Mouse (Mus musculus): ENCODE measurements around the gene Bcl9. TPM values are rescaled to one million over a fixed set of nuclear protein-coding genes. Genes with fewer than 3 reads are reported as not detected.

The Bcl9 gene
- polyA plus RNA-seq, 1 experiment from 2014 or later, result 60.9 TPM

GRCm38 (mm10) chr3:97284056-97284455 lies 13.7 kb downstream of the Bcl9 start:
- no peak for ATAC-seq (ENCODE audit: low FRiP score, low read depth)
- Histone ChIP-seq H3K27me3 (replicated peaks) (no peaks in the 10 kb centered on the region), H3K4me3 (no peak overlapping the region), H3K27ac (no peak overlapping the region), H3K9ac (no peak overlapping the region), H3K4me2 (replicated peaks) (no peak overlapping the region), H3K36me3 (peaks cover 10% of the 10 kb centered on the region; the same call in 1 of the 2 replicates), H3K9me3 (no peaks in the 10 kb centered on the region), H3K4me1 (no peaks in the 10 kb centered on the region)
- WGBS, result 97% methylated on average over 9 of the region's 9 CpGs

GRCm38 (mm10) chr3:97281426-97281825 lies 16.3 kb downstream of the Bcl9 start:
- Histone ChIP-seq H3K4me1 (no peaks in the 10 kb centered on the region), H3K4me3 (no peak overlapping the region), H3K27ac (no peak overlapping the region), H3K4me2 (replicated peaks) (no peak overlapping the region), H3K27me3 (replicated peaks) (no peaks in the 10 kb centered on the region), H3K9ac (no peak overlapping the region), H3K36me3 (peaks cover 10% of the 10 kb centered on the region; the same call in 1 of the 2 replicates), H3K9me3 (no peaks in the 10 kb centered on the region)
- ATAC-seq (ENCODE audit: low FRiP score, low read depth), result no peak
- WGBS, result 93% methylated on average over 7 of the region's 7 CpGs

GRCm38 (mm10) chr3:97275708-97276107 lies 22.0 kb downstream of the Bcl9 start:
- Histone ChIP-seq H3K4me3 (no peak overlapping the region), H3K36me3 (peaks cover 5% of the 10 kb centered on the region), H3K27ac (no peak overlapping the region), H3K9me3 (no peaks in the 10 kb centered on the region), H3K4me2 (replicated peaks) (no peak overlapping the region), H3K4me1 (peaks cover 5% of the 10 kb centered on the region; the same call in 1 of the 2 replicates), H3K27me3 (replicated peaks) (no peaks in the 10 kb centered on the region), H3K9ac (no peak overlapping the region)
- no peak for ATAC-seq (ENCODE audit: low FRiP score, low read depth)
- 86% methylated on average over 5 of the region's 5 CpGs for WGBS

- Histone ChIP-seq H3K27me3 (replicated peaks) (no peaks in the 10 kb centered on the region), H3K9me3 (no peaks in the 10 kb centered on the region), H3K36me3 (peaks cover 5% of the 10 kb centered on the region), H3K4me1 (peaks cover 5% of the 10 kb centered on the region; the same call in 1 of the 2 replicates), H3K27ac (no peak overlapping the region), H3K4me2 (replicated peaks) (no peak overlapping the region), H3K9ac (no peak overlapping the region), H3K4me3 (no peak overlapping the region)
- no peak for ATAC-seq (ENCODE audit: low FRiP score, low read depth)
- WGBS, result 95% methylated on average over 15 of the region's 15 CpGs
Measured at GRCm38 (mm10) chr3:97274516-97275230, 23.0 kb downstream of the Bcl9 start.

GRCm38 (mm10) chr3:97273876-97274275 lies 23.8 kb downstream of the Bcl9 start:
- Histone ChIP-seq H3K4me3 (no peak overlapping the region), H3K4me2 (replicated peaks) (no peak overlapping the region), H3K9me3 (no peaks in the 10 kb centered on the region), H3K27ac (no peak overlapping the region), H3K27me3 (replicated peaks) (no peaks in the 10 kb centered on the region), H3K9ac (no peak overlapping the region), H3K36me3 (peaks cover 5% of the 10 kb centered on the region), H3K4me1 (peaks cover 5% of the 10 kb centered on the region; the same call in 1 of the 2 replicates)
- 89% methylated on average over 5 of the region's 5 CpGs for WGBS
- ATAC-seq (ENCODE audit: low FRiP score, low read depth), result no peak

GRCm38 (mm10) chr3:97265667-97266415 lies 31.9 kb downstream of the Bcl9 start:
- no peak for ATAC-seq (ENCODE audit: low FRiP score, low read depth)
- H3K4me2 ChIP-seq (replicated peaks), result no peak overlapping the region
- H3K27me3 ChIP-seq (replicated peaks), result no peaks in the 10 kb centered on the region
- 86% methylated on average over 15 of the region's 15 CpGs for WGBS
- no peaks in the 10 kb centered on the region for H3K36me3 ChIP-seq
- H3K9ac ChIP-seq, result no peak overlapping the region
- H3K4me3 ChIP-seq, result no peak overlapping the region
- H3K27ac ChIP-seq, result no peak overlapping the region
- no peaks in the 10 kb centered on the region for H3K9me3 ChIP-seq
- 0 out of 2 replicates have a peak, but pooled peaks cover under 1% of the 10 kb centered on the region for H3K4me1 ChIP-seq

- ATAC-seq (ENCODE audit: low FRiP score, low read depth), result no peak
- H3K27me3 ChIP-seq (replicated peaks), result no peaks in the 10 kb centered on the region
- H3K4me3 ChIP-seq, result no peak overlapping the region
- H3K4me1 ChIP-seq, result no peaks in the 10 kb centered on the region
- 91% methylated on average over 1 of the region's 1 CpGs for WGBS
- peaks cover 9% of the 10 kb centered on the region for H3K36me3 ChIP-seq
- H3K9me3 ChIP-seq, result no peaks in the 10 kb centered on the region
- H3K27ac ChIP-seq, result no peak overlapping the region
- H3K9ac ChIP-seq, result no peak overlapping the region
- H3K4me2 ChIP-seq (replicated peaks), result no peak overlapping the region
Measured at GRCm38 (mm10) chr3:97262235-97262634, 35.5 kb downstream of the Bcl9 start.

- Histone ChIP-seq H3K27me3 (replicated peaks) (no peaks in the 10 kb centered on the region), H3K4me1 (peaks cover 26% of the 10 kb centered on the region), H3K4me3 (no peak overlapping the region), H3K27ac (no peak overlapping the region), H3K9me3 (no peaks in the 10 kb centered on the region), H3K4me2 (replicated peaks) (peak overlapping the region; percentile 33), H3K36me3 (peaks cover 9% of the 10 kb centered on the region), H3K9ac (no peak overlapping the region)
- WGBS, result 31% methylated on average over 9 of the region's 9 CpGs
- no peak for ATAC-seq (ENCODE audit: low FRiP score, low read depth)
Measured at GRCm38 (mm10) chr3:97255706-97256339, 41.9 kb downstream of the Bcl9 start.

- Histone ChIP-seq H3K36me3 (peaks cover 9% of the 10 kb centered on the region), H3K4me1 (peaks cover 26% of the 10 kb centered on the region), H3K9ac (no peak overlapping the region), H3K27ac (no peak overlapping the region), H3K4me3 (no peak overlapping the region), H3K9me3 (no peaks in the 10 kb centered on the region), H3K4me2 (replicated peaks) (peak overlapping the region; percentile 33; the same call in 1 of the 2 replicates), H3K27me3 (replicated peaks) (no peaks in the 10 kb centered on the region)
- 12% methylated on average over 5 of the region's 5 CpGs for WGBS
- no peak for ATAC-seq (ENCODE audit: low FRiP score, low read depth)
Measured at GRCm38 (mm10) chr3:97254861-97255465, 42.8 kb downstream of the Bcl9 start.

- H3K27me3 ChIP-seq (replicated peaks), result no peaks in the 10 kb centered on the region
- no peak overlapping the region for H3K27ac ChIP-seq
- H3K4me2 ChIP-seq (replicated peaks), result peak overlapping the region; percentile 18; the same call in 1 of the 2 replicates
Measured at GRCm38 (mm10) chr3:97253823-97254600, 43.7 kb downstream of the Bcl9 start.

GRCm38 (mm10) chr3:97252896-97253295 lies 44.8 kb downstream of the Bcl9 start:
- Histone ChIP-seq H3K27me3 (replicated peaks) (no peaks in the 10 kb centered on the region), H3K27ac (no peak overlapping the region), H3K4me3 (no peak overlapping the region), H3K4me1 (peaks cover 26% of the 10 kb centered on the region), H3K9me3 (no peaks in the 10 kb centered on the region), H3K36me3 (no peaks in the 10 kb centered on the region), H3K4me2 (replicated peaks) (no peak overlapping the region), H3K9ac (no peak overlapping the region)
- WGBS, result 83% methylated on average over 6 of the region's 6 CpGs
- ATAC-seq (ENCODE audit: low FRiP score, low read depth), result no peak

More at GRCm38 (mm10) chr3:97253823-97254600, 43.7 kb downstream of the Bcl9 start:
- peaks cover 5% of the 10 kb centered on the region for H3K36me3 ChIP-seq
- no peak overlapping the region for H3K9ac ChIP-seq
- peaks cover 26% of the 10 kb centered on the region for H3K4me1 ChIP-seq
- no peak overlapping the region for H3K4me3 ChIP-seq
- no peaks in the 10 kb centered on the region for H3K9me3 ChIP-seq
- WGBS, result 21% methylated on average over 9 of the region's 9 CpGs
- no peak for ATAC-seq (ENCODE audit: low FRiP score, low read depth)
